Mouse (Mus musculus) cerebellum, postnatal 14 days (tissue): ENCODE data around the gene Tent4b.

ENCODE experiments used
- DNase-seq, 2 experiments: peaks; one replicate each; pipeline ENCODE4 v3.0.0; 2021; ENCODE audit warnings: mixed read lengths in 2 of 2

Tent4b gene

GRCm38 (mm10) chr8:88228800-88229199, 29.8 kb downstream of the Tent4b start:
- DNase-seq, result no peak

- no peak for DNase-seq
Observed at GRCm38 (mm10) chr8:88236666-88237065, 37.7 kb downstream of the Tent4b start.

GRCm38 (mm10) chr8:88237606-88238005, 38.6 kb downstream of the Tent4b start:
- DNase-seq, result no peak

DNA sequence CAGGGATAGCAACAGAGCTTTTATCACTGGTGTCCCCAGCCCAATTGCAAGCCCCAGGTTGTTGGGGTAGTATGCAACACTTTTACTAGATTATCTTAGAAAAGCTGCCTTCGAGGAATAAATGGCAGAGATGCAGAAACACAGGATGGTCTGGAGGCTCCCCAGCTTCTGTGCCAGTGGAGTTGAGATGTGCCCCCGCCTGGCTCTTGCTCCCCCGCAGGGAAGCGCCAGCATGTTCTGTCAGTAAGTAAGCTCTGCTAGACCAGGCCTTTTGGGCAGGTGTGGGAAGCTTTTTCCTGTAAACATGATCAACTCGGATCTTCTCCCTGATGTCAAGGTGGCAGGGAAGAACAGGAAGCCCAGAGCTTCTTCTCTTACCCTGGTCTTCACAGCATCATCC, 40.3 kb downstream of the Tent4b start:
- no peak for DNase-seq

GRCm38 (mm10) chr8:88241871-88242270, 42.9 kb downstream of the Tent4b start:
- no peak for DNase-seq

DNA sequence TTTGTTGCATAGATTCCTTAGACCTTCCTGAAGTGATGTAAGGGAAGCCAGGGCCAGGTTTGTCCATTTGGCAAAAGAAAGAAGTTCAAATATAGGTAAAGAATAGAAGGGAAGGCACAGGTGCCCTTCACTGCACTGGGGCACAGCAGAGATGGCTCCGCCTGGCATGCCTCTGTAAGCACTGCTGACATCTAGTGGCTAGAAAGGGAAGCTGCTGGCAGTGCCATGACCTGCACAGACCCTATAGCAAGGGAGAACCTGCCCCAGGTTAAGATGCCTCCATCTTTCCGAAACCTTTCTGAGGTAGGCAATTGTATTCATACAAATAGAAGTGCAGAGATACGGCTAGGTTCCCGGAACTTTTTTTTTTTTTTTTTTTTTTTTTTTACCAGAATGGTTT, 45.3 kb downstream of the Tent4b start:
- peak; percentile 74 to 80 for DNase-seq

DNA sequence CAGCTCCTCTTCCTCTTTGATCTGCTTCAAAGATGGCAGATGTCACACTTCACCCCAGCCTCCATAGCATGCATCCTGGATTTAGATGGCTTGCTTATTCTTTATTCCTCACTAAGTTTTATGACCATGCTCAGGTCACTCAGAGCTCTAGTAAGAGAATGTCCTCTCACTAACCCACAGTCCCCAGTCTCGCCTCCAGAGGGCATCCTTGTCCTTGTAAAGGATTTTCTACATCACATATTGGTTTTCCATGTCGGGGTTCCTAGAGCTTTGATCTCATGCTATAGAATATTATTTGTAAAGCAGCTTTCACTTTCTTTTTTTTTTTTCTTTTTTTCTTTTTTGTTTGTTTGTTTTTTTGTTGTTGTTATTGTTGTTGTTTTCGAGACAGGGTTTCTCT, 53.8 kb downstream of the Tent4b start:
- DNase-seq, result peak; percentile 55 to 76

- no peak for DNase-seq
Observed at GRCm38 (mm10) chr8:88254957-88255356, 55.9 kb downstream of the Tent4b start.

- no peak for DNase-seq
Observed at GRCm38 (mm10) chr8:88258024-88258423, 59.0 kb downstream of the Tent4b start.

DNA sequence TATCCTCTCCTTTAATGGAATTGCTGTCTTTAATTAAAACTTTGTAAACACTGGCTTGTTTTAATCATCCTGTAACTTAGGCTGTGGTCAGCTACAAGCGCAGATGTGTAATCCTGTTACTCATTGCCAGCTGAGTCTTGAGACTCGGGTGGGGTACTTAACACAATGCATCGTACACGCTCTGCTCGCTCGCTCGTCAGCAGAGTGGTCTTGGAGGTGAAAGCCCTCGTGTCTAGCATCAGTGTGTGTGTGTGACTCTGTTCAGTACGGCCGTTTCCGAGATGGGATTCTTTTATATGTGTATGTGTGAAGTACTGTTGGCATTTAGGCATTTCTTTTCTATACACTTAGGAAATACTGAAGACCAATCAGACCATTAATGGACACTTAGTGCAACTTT, 59.5 kb downstream of the Tent4b start:
- no peak for DNase-seq

GRCm38 (mm10) chr8:88260466-88260980, 61.5 kb downstream of the Tent4b start:
- DNase-seq, result no peak

DNA sequence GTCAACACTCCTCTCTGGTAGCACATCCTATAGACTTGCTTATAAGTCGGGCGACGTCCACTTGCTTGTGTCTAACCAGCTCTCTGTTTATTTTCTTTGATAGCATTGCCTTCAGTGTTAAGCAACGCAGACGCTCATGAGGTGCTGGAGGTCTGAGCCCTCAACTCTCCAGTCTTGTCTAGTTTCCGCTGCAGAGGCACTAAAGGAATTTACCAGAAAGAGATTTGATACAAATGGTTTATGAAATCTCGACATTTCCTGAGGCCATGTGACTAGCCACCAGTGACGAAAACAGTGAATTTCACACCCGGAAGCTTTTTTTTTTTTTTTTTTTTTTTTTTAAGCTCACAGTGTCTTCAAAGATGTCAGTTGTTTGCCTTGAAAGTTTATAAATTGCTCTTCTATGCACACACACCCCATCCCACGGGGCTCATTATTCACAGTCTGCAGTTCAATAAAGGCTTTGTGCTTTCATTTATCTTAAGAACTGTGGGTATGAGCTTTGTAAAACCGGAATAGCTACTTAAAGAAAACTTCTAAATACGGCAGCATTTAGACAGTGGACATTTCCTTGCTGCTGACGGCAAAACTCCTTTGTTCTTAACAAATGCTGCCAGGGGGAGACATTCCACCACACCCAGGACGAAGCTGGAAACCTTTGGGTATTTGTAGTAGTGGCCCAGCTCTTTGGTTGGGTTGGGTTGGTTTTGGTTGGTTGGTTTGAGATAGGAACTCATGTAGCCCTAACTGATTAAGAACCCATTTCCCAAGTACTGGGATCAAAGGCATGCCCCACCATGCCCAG, 64.0 kb downstream of the Tent4b start:
- DNase-seq, result no peak

- DNase-seq, result no peak
Observed at GRCm38 (mm10) chr8:88265511-88265910, 66.5 kb downstream of the Tent4b start.

DNA sequence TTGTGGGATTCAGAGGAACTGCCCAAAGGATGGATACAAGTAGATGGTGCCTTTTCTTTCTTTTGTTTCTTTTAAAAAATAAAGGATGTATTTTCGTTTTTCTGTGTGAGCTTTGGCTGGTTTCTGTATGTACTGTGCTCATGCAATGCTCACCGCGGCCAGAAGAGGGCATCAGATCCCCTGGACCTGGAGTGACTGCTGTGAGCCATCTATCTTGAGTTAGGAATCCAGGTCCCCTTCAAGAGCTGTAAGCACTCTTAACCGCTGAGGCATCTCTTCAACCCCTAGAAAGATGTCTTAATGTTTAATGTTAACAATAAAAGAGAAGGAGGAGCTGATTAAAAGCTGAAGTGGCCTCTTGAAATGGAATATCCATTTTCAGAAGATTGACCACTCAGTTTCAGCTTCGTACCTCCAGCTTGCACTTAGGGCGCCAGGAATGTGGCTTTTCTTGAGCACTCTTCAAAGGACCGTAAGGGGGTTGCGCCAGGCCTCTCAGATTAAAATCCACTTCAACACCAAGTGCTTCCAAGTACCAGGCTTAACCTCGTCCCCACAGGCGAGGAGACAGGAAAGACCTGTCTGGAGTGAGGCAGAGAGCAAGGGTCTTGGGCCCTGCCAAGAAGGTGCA, 67.3 kb downstream of the Tent4b start:
- DNase-seq, result peak; percentile 92 to 94

DNA sequence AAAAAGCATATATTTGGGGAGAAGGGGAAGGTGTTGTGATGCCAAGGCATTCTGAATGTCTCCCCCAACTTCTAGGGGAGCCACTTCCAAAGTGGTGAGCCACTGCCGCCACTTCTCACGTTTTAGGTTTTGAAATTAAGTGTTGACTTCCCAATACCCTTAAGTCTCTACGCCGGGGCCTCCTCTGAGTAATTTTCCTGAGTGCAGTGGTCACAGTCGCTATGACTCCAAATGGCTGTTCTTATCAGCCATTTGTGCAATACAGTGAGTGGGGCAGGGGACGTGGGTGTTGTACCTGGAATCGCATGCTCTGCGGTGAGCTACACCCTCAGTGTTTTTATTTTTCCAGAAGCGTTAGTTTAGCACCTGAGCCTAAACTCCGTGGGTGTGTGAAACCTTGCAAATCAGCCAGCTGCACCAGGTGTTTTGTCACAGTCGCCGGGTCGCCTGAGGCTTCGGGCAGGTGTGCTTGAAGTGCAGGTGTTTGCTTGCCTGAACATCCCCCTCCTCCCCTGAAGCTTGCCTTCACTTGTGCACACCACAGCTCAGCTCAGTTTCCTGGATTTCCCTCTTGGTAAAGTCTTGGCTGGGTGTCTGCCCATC, 67.9 kb downstream of the Tent4b start:
- no peak for DNase-seq

DNA sequence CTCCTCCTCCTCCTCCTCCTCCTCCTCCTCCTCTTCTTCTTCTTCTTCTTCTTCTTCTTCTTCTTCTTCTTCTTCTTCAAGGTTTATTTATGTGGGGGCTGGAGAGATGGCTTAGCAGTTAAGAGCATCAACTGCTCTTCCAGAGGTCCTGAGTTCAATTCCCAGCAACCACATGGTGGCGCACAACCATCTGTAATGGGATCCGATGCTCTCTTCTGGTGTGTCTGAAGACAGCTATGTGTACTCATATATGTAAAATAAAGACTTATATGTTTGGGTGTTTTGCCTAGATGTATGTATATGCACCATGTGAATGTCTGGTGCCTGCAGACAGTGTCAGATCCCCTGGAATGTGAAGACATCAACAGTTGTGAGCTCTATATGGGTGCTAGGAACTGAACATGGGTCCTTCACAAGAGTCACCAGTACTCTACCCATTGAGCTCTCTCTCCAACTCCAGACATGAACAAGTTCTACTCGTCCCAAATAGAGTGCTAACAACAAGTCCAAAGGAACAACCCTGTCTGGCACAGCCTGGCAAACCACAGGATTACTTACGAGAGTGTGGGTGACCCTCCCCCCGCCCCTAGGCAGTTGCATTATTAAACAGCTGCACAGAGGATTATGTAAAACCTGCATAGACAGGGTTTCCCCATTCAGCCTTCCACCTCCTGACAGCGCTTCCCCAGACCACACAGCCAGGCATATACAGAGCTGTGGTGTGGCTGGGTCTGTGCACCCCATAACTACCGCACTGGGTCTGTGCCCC, 70.3 kb downstream of the Tent4b start:
- DNase-seq, result no peak

DNA sequence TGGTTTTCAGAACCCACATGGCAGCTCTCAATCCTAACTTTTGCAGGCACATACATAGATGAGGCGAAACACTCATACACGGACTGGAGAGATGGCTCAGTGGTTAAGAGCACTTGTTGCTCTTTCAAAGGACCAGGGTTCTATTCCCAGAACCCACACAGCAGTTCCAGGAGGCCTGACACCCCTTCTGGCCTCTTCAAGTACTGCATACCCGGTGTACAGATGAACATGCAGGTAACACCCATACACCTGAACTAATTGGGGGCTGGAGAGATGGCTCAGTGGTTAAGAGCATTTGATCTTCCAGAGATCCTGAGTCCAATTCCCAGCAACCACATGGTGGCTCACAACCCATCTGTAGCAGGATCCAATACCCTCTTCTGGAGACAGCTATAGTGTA, 71.1 kb downstream of the Tent4b start:
- DNase-seq, result no peak

- peak; percentile 71 for DNase-seq
Observed at GRCm38 (mm10) chr8:88272231-88273050, 73.4 kb downstream of the Tent4b start, which contains the start of gene Adcy7. Adcy7 (plus strand) TSS chr8:88272403.

DNA sequence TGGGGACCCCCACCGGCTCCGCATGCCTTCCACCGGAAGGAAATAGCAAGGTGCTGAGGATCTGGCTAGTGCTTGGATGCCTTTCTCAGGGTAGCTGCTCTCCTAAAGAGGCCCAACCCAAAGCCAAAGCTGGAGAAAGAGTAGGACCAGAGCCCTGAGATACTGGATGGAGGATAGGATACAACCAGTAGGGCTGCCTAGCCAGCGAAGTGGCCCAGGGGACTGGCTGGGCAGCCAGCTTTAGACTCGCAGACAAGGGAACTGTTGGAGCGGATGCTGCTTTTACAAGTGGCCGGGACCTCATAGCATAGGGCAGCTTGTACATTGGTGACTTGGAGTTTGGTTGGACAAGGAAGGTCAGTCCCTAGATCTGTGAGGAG, 74.0 kb downstream of the Tent4b start:
- DNase-seq, result no peak

DNA sequence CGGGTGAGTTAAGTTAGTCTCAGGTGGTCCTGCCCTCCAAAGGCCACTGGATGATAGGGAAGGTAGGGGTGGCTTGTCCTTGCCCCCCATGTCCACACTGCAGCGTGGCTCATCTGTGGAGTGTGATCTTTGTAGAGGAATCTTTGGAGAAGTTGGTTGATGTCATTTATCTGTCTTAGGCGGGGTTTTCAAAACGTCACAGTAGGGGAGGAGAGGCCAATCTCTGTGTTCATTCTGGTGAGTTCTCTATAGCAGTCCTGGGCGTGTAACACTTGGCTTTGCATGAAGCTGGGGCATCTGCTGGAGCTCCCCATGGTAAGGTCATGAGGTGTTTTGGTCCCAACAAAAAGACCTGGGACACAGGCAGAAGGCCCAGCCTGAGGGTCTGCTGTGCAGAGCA, 75.1 kb downstream of the Tent4b start:
- no peak for DNase-seq

- DNase-seq, result no peak
Observed at GRCm38 (mm10) chr8:88279220-88279619, 80.2 kb downstream of the Tent4b start.

DNA sequence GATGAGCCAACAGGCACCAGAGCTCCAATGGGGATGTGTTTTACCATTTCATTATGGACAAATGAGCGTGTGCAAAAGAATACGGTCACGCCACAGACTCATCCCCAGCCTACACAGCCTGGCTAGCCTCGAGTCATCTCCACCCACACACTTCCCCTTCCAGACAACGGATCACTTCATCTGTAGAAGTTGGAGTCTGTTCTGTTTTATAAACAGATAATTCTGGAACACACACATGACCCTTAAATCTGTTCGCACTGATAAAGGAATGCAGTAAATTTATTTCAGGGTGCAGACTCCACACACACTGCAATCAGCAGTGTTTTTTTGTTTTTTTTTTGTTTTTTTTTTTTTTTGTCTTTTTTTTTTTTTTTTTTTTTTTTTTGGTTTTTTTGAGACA, 80.7 kb downstream of the Tent4b start:
- DNase-seq, result no peak
